Mouse (Mus musculus) E14TG2a.4 (cell line): ENCODE results near the gene Il34.

Experiments
- CTCF ChIP-seq: conservative IDR thresholded peaks from 2 replicates; pipeline ENCODE4 v1.5.1; 2014; ENCODE audit warnings: low read length
- NANOG ChIP-seq: IDR thresholded peaks from 2 replicates; pipeline ENCODE4 v1.6.1; 2014; ENCODE audit warnings: borderline replicate concordance, low read length, mixed read lengths
- POU5F1 ChIP-seq: IDR thresholded peaks from 2 replicates; pipeline ENCODE4 v1.6.1; 2014; ENCODE audit warnings: low read length, borderline replicate concordance

DNA sequence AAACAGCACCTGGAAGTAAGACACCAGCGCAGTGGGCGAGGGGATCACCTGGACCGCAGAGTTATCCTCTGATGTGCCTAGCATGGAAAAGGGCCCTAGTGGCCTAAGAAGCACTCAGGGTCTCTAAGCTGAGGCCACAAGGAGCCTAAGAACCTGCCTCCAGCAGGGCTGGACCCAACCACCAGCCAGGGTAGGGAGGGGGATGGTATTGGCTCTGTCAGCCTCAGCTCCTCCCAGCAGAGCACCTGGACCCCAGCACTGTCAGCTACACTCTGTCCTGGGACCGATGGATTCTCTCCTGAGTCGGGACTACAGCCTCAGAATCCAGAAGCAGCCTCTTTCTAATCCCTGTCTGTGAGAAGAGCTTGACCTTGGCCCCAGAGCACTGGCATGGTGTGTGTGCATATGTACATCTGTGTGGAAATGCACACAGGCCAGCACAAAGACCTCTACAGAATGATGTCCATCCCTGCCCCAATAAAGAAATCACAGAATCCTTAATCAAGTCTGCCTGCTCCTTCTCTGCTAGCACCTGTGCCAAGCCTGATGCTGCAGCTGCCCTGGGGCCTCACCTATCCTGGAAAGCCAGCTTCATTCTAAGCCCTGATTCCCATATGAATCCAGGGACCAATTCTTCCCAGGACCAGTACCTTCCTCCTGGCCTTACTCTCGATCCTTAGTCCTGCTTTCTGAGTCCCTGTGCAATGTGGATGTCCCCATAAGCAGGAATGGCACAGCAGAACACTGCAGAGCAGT lies 85.6 kb downstream of the Il34 start:
- TF ChIP-seq CTCF (no peak), POU5F1 (no peak), NANOG (no peak)
